Mouse (Mus musculus) limb, embryonic 15.5 days (tissue): ENCODE data around the gene Tns2. TPM values are rescaled to one million over a fixed set of nuclear protein-coding genes. Genes with fewer than 3 reads are reported as not detected.
"Not testable (repeated sequence)": the region's sequence is repeated elsewhere in the genome, so short reads cannot be mapped to it uniquely, and the experiment has no call there.

Experiments used
- ATAC-seq: fragments of 200-750 bp; cut with Nextera tagmentation; 2 replicates; pipeline ENCODE4 v1.8.0; 2017; ENCODE audit warnings: low read depth, moderate TSS enrichment; ENCODE audit not compliant: insufficient number of reproducible peaks, low FRiP score, low TSS enrichment
- H3K27ac ChIP-seq: fragments of 300-500 bp; sonication (generic); 2 replicates; pipeline ENCODE4 v1.5.1; 2015; ENCODE audit warnings: moderate library complexity, mild to moderate bottlenecking, inconsistent platforms
- H3K27me3 ChIP-seq: fragments of 300-500 bp; sonication (generic); 2 replicates; pipeline ENCODE4 v1.6.1; 2015; ENCODE audit warnings: inconsistent platforms
- H3K36me3 ChIP-seq: fragments of 300-500 bp; sonication (generic); 2 replicates; pipeline ENCODE4 v1.6.1; 2015; ENCODE audit warnings: inconsistent platforms
- H3K4me1 ChIP-seq: fragments of 300-500 bp; sonication (generic); 2 replicates; pipeline ENCODE4 v1.6.1; 2015; ENCODE audit warnings: inconsistent platforms
- H3K4me2 ChIP-seq: fragments of 300-500 bp; sonication (generic); 2 replicates; pipeline ENCODE4 v1.6.1; 2015; ENCODE audit warnings: mild to moderate bottlenecking, inconsistent platforms
- H3K4me3 ChIP-seq: fragments of 300-500 bp; sonication (generic); 2 replicates; pipeline ENCODE4 v1.5.1; 2015; ENCODE audit warnings: mild to moderate bottlenecking, inconsistent platforms
- H3K9ac ChIP-seq: fragments of 300-500 bp; sonication (generic); 2 replicates; pipeline ENCODE4 v1.6.1; 2015; ENCODE audit warnings: inconsistent platforms
- H3K9me3 ChIP-seq: fragments of 300-500 bp; sonication (generic); 2 replicates; pipeline ENCODE4 v1.6.1; 2016; ENCODE audit warnings: inconsistent platforms
- WGBS: fragments of 180-500 bp; shearing (Covaris S2); methylation state at CpG from one replicate; pipeline ENCODE4 v1.1.7; 2015; 5-methylcytosine and 5-hydroxymethylcytosine counted together
- polyA plus RNA-seq: library from polyadenylated mRNA; unstranded; fragments of >200 nt; fragmentation: Nextera tagmentation; extraction: Ambion mirVana; gene quantifications from 2 replicates; pipeline ENCODE4 v1.2.1, GENCODE M21; 2015

Tns2 gene
- polyA plus RNA-seq, 1 experiment from 2014 or later = 48.6 TPM

DNA sequence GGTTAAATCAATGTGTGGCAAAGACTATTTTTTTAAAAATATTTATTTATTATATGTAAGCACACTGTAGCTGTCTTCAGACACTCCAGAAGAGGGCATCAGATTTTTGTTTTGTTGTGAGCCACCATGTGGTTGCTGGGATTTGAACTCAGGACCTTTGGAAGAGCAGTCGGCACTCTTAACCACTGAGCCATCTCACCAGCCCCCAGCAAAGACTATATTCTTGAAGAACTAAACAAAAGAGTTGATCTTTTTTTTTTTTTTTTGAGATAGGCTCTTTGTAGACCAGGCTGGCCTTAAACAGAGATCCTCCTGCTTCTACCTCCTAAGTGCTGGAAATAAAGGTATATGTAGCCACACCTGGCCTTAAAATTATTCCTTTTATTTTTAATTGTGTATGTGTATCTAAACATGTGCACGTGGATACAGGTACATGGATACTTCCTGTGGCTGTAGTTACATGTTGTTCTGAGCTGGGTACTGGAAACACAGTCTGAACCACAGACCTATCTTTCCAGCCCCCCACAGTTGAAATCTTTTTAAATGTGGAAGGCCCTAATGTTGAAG, 23.0 kb upstream of the Tns2 start:
- ATAC-seq = no peak
- H3K27ac ChIP-seq = no peak overlapping the region
- no peak overlapping the region for H3K9ac ChIP-seq
- no peaks in the 10 kb centered on the region for H3K9me3 ChIP-seq
- WGBS = 89% methylated on average over 2 of the region's 2 CpGs
- peaks cover 14% of the 10 kb centered on the region for H3K36me3 ChIP-seq
- H3K4me1 ChIP-seq = peaks cover 24% of the 10 kb centered on the region
- no peak overlapping the region for H3K4me3 ChIP-seq
- no peaks in the 10 kb centered on the region for H3K27me3 ChIP-seq
- no peak overlapping the region for H3K4me2 ChIP-seq

DNA sequence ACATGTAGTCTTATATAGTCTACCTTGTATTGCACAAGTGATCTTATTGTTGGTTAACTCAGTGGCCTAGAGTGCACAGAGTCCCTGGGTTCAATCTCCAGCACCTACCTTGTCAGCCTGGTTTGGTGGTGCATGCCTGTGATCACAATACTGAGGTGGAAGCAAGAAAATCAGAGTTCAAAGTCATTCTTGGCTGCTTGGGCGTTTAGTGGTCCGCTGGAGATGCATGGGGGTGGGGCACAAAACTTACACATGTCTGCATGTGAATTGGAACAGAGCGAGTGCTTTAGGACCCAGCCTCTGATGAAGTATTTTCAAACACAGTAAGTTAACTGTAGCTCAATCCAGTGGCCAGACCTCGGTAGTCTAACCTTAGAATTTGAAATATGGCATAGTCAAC, 21.0 kb upstream of the Tns2 start:
- no peaks in the 10 kb centered on the region for H3K27me3 ChIP-seq
- no peak overlapping the region for H3K4me2 ChIP-seq
- no peaks in the 10 kb centered on the region for H3K9me3 ChIP-seq
- no peak overlapping the region for H3K27ac ChIP-seq
- no peak for ATAC-seq
- WGBS = 67% methylated on average over 4 of the region's 4 CpGs
- no peak overlapping the region for H3K4me3 ChIP-seq
- H3K9ac ChIP-seq = no peak overlapping the region
- peaks cover 21% of the 10 kb centered on the region for H3K4me1 ChIP-seq
- H3K36me3 ChIP-seq = peaks cover 34% of the 10 kb centered on the region

DNA sequence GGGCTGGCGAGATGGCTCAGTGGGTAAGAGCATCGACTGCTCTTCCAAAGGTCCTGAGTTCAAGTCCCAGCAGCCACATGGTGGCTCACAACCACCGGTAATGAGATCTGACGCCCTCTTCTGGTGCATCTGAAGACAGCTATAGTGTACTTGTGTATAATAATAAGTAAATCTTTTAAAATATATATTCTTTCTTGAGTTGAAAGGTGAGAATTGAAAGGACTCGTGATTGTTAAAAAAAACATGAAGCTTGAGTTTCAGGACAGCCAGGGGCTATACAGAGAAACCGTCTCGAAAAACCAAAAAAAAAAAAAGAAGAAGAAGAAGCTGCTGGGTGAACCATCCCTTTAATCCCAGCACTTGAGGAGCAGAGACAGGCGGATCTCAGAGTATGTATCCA, 20.3 kb upstream of the Tns2 start:
- H3K36me3 ChIP-seq = peaks cover 41% of the 10 kb centered on the region
- H3K4me2 ChIP-seq, H3K27ac ChIP-seq, H3K4me3 ChIP-seq, H3K9ac ChIP-seq, ATAC-seq, H3K9me3 ChIP-seq, H3K27me3 ChIP-seq: not testable (repeated sequence)
- 73% methylated on average over 8 of the region's 8 CpGs for WGBS
- peaks cover 15% of the 10 kb centered on the region for H3K4me1 ChIP-seq

DNA sequence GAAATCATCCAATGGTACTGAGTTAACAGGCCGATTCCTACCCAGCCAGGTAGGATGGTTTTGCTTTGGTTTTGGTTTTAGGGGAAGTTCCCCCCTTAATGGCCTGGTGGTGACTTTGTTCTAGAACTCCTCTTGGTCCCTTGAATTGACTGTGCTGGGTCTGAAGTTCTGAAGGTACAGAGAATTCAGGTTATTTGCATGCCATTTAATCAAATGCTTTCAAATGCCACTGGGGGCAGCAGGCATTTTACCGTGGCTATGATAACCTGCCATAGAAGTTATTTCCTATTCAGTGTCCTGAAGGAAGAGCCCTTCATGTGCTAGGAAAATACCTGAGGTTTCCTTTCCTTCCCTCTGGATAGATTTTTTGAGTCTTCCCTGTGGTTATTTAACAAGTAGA, 19.8 kb upstream of the Tns2 start:
- Histone ChIP-seq H3K9me3 (no peaks in the 10 kb centered on the region), H3K9ac (no peak overlapping the region), H3K4me1 (peaks cover 10% of the 10 kb centered on the region), H3K36me3 (peaks cover 45% of the 10 kb centered on the region), H3K27me3 (no peaks in the 10 kb centered on the region), H3K4me3 (no peak overlapping the region), H3K27ac (no peak overlapping the region), H3K4me2 (no peak overlapping the region)
- no peak for ATAC-seq
- WGBS = 75% methylated on average over 2 of the region's 2 CpGs

DNA sequence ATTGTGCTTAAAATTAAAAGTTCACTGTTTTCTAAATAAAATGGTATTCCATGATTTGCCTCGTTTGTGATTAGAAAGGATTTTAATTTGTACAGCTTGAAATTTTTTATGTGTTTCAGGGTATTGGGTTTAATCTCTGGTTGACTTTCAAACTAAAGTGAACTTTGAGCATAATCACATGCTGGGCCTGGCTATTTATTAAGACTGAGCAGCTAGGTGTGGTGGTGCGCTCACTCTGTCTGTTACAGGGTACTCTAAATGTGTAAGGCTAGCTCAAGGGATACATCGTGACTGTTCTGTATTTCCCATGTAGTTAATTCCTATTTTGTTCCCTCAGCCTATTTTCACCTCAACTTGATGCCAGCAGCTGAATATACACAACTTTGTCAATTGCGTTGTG, 18.1 kb upstream of the Tns2 start:
- H3K4me2 ChIP-seq = no peak overlapping the region
- H3K27me3 ChIP-seq = no peaks in the 10 kb centered on the region
- H3K4me3 ChIP-seq = no peak overlapping the region
- ATAC-seq = no peak
- no peak overlapping the region for H3K27ac ChIP-seq
- H3K4me1 ChIP-seq = peaks cover 5% of the 10 kb centered on the region; the same call in 1 of the 2 replicates
- H3K36me3 ChIP-seq = peaks cover 60% of the 10 kb centered on the region
- H3K9me3 ChIP-seq = no peaks in the 10 kb centered on the region
- WGBS = 86% methylated on average over 4 of the region's 4 CpGs
- H3K9ac ChIP-seq = no peak overlapping the region

DNA sequence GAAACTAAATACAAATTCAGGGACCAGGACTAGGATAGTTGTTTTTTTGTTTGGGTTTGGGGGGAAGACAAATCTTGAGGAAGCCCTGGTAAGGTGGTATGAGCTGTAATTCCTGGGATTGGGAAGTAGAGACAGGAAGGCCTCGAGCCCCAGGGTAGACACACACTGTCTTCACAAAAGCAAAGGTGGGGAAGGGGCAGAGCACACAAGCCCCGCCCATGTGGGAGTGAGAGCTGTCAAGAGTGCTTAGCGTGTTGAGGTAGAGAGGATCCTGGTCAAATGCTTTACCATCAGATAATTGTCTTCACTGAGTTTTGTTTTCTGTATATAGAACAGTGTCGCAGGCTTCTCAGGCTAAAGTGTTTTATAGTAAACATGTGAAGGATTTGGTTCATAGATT, 17.2 kb upstream of the Tns2 start:
- WGBS = 85% methylated on average over 4 of the region's 4 CpGs
- peaks cover 69% of the 10 kb centered on the region for H3K36me3 ChIP-seq

DNA sequence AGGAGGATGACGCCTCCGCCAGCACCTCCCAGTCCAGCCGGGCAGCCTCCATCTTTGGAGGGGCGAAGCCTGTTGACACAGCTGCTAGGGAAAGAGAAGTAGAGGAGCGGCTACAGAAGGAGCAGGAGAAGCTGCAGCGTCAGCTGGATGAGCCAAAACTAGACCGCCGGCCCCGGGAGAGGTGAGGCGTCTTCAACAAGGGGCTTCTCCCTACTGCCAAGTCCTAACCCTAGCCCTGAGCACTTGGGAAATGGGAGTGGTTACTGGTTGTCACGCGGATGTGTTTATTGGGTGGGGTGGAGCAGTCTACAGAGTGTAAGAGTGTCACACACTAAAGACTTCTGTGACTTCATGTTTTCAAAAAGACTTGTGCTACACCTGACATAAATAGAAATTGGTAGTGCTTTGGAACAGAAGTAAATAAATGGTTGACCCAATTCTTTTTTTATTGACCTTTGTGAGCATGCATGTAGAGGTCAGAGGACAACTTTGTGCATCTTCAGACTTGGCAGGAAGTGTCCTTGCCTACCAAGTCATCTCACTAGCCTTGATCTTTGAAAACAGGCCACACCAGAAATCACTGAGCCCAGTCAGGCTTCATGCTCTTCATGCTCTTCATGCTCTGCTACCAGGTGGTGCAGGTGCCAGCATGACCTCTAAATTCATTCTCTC, 10.2 kb upstream of the Tns2 start:
- 69% methylated on average over 12 of the region's 12 CpGs for WGBS
- H3K9ac ChIP-seq = no peak overlapping the region
- 0 out of 2 replicates have a peak, but pooled peaks have one; percentile 52 for ATAC-seq
- no peaks in the 10 kb centered on the region for H3K9me3 ChIP-seq
- no peaks in the 10 kb centered on the region for H3K27me3 ChIP-seq
- no peaks in the 10 kb centered on the region for H3K4me1 ChIP-seq
- H3K4me3 ChIP-seq = no peak overlapping the region
- H3K36me3 ChIP-seq = peaks cover 98% of the 10 kb centered on the region
- no peak overlapping the region for H3K27ac ChIP-seq
- H3K4me2 ChIP-seq = no peak overlapping the region

More for the DNA sequence above, 17.2 kb upstream of the Tns2 start:
- no peak for ATAC-seq
- H3K27ac ChIP-seq = no peak overlapping the region
- no peak overlapping the region for H3K4me2 ChIP-seq
- peaks cover 5% of the 10 kb centered on the region; the same call in 1 of the 2 replicates for H3K4me1 ChIP-seq
- H3K27me3 ChIP-seq = no peaks in the 10 kb centered on the region
- no peak overlapping the region for H3K9ac ChIP-seq
- H3K4me3 ChIP-seq = no peak overlapping the region
- no peaks in the 10 kb centered on the region for H3K9me3 ChIP-seq

DNA sequence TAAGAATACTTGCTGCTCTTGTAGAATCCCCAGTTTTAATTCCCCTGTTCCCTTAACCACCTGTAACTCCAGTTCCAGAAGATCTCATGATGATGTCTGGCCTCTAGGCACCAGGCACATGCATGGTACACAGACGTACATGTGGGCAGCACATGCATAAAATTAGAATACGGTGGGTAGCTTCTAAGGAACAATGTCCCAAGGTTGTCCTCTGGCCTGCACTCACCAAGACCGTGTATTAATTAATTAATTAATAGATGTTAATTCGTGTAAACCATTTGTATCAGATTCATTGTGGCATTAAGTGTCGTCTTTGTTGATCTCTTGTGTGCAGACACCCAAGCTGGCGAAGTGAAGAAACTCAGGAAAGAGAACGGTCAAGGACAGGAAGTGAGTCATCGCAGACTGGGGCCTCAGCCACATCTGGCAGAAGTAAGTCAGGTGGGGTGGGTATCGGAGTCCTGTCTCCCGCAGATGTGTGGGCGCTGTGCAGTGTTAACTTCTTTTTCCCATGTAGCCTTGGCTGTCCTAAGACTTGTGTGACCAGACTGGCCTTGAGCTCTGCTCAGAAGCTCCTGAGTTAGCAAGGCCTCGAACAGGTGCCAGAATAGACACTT, 9.0 kb upstream of the Tns2 start:
- H3K9me3 ChIP-seq = no peaks in the 10 kb centered on the region
- no peak overlapping the region for H3K4me2 ChIP-seq
- no peaks in the 10 kb centered on the region for H3K27me3 ChIP-seq
- H3K27ac ChIP-seq = no peak overlapping the region
- 77% methylated on average over 12 of the region's 12 CpGs for WGBS
- H3K4me1 ChIP-seq = no peaks in the 10 kb centered on the region
- H3K36me3 ChIP-seq = peaks cover 98% of the 10 kb centered on the region
- no peak overlapping the region for H3K4me3 ChIP-seq
- no peak overlapping the region for H3K9ac ChIP-seq
- ATAC-seq = no peak

DNA sequence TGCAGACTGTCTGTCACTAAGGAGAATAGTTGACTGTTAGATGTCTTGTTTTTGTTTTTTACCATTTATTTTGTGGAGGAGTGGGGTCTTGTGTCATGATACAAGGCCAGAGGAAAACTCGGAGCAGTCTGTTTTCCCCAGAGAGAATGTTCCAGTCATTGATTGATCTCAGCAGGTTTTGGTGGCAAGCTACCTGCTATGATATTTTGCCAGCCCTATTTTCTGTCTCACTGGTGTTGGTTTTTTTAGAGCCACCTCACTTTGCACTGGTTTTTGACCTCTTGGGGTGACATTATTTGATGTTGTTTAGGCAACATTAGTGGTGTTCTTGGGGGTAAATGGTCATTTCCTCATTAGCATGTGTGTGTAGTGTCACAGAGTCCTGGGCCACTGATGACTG, 8.5 kb upstream of the Tns2 start:
- peaks cover 100% of the 10 kb centered on the region for H3K36me3 ChIP-seq
- H3K27ac ChIP-seq = no peak overlapping the region
- 74% methylated on average over 1 of the region's 1 CpGs for WGBS
- H3K27me3 ChIP-seq = no peaks in the 10 kb centered on the region
- no peak overlapping the region for H3K4me3 ChIP-seq
- no peak overlapping the region for H3K9ac ChIP-seq
- no peak for ATAC-seq
- H3K9me3 ChIP-seq = no peaks in the 10 kb centered on the region
- H3K4me1 ChIP-seq = no peaks in the 10 kb centered on the region
- H3K4me2 ChIP-seq = no peak overlapping the region

DNA sequence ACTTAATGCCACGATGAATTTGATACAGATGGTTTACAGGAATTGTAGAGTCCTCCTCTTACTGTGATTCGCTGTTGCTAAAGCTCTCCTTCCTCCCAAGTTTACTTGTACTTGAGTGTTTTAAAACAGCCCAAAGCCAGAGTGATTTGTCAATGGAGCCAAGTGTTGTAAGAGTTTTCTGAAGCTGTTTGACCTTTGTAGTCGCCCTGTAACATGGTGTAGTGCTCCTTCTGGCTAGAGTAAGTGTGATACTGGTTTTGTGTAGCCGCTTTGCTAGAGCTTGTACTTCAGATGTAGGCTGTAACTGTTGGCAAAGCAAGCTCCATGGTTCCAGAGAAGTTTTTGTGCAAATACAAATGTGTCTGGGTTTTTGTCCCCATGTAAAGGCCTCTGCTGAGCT, 8.0 kb upstream of the Tns2 start:
- no peak overlapping the region for H3K27ac ChIP-seq
- H3K27me3 ChIP-seq = no peaks in the 10 kb centered on the region
- WGBS = 87% methylated on average over 4 of the region's 4 CpGs
- no peaks in the 10 kb centered on the region for H3K9me3 ChIP-seq
- H3K9ac ChIP-seq = no peak overlapping the region
- H3K4me1 ChIP-seq = peaks cover 2% of the 10 kb centered on the region; the same call in 1 of the 2 replicates
- H3K36me3 ChIP-seq = peaks cover 96% of the 10 kb centered on the region
- no peak overlapping the region for H3K4me3 ChIP-seq
- H3K4me2 ChIP-seq = no peak overlapping the region
- ATAC-seq = no peak

DNA sequence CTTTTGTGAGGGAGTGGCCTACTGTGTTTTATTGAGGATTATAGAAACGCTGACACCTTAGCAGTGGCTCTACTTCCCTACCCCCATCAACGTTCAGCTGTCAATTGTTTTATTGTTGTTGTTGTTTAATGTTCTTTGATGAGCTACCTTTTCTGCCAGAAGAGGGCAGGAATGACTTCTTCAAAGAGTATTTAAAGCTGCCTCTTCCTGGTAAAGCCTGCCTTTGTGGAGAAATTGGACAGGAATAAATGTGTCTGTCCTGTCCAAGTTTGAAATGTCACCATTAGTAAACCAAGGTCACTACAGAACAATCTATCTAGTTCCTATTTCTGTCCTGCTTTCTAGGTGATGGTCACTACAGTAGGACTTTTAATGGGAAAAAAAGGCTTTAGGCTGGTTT, 6.1 kb upstream of the Tns2 start:
- Histone ChIP-seq H3K9ac (no peak overlapping the region), H3K4me1 (peaks cover 21% of the 10 kb centered on the region), H3K36me3 (peaks cover 83% of the 10 kb centered on the region), H3K4me3 (no peak overlapping the region), H3K27me3 (no peaks in the 10 kb centered on the region), H3K4me2 (no peak overlapping the region), H3K9me3 (no peaks in the 10 kb centered on the region), H3K27ac (no peak overlapping the region)
- no peak for ATAC-seq
- WGBS = 28% methylated on average over 2 of the region's 2 CpGs

DNA sequence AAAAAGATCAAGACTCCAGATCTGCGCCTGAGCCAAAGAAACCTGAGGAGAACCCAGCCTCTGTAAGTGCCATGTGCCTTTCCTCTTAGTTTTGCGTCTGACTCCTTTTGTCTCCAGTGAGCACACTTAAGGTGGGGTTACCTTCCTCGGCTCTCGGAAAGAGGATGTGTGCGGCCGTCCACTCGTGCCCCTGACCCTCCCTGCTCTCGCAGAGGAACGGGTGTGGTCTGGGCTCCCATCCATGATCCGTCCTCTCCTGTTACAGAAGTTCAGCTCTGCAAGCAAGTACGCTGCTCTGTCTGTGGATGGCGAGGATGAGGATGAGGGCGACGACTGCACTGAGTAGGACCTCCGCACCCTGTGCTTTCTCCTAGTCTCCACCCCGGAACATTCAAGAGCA, 5.2 kb upstream of the Tns2 start:
- Histone ChIP-seq H3K9ac (no peak overlapping the region), H3K4me2 (no peak overlapping the region), H3K4me1 (peaks cover 30% of the 10 kb centered on the region), H3K27ac (no peak overlapping the region), H3K9me3 (no peaks in the 10 kb centered on the region), H3K27me3 (no peaks in the 10 kb centered on the region), H3K36me3 (peaks cover 74% of the 10 kb centered on the region), H3K4me3 (no peak overlapping the region)
- WGBS = 85% methylated on average over 16 of the region's 16 CpGs
- no peak for ATAC-seq
